Mouse (Mus musculus) G1E (cell line): ENCODE measurements around the gene Nek8.

Experiments
- CTCF ChIP-seq: IDR thresholded peaks from 2 replicates; pipeline ENCODE4 v1.5.1; 2012; ENCODE audit warnings: low read depth, low read length, inconsistent platforms, mixed read lengths
- GATA1 ChIP-seq: IDR thresholded peaks from 2 replicates; pipeline ENCODE4 v1.6.1; 2012; ENCODE audit warnings: borderline replicate concordance, low read length, inconsistent platforms, mixed read lengths
- POLR2AphosphoS5 ChIP-seq: IDR thresholded peaks from 2 replicates; pipeline ENCODE4 v1.6.1; 2012; ENCODE audit warnings: low read depth, low read length, inconsistent platforms; ENCODE audit not compliant: insufficient replicate concordance
- TAL1 ChIP-seq: conservative IDR thresholded peaks from 2 replicates; pipeline ENCODE4 v1.6.1; 2012; ENCODE audit warnings: low read depth, low read length, inconsistent platforms, mixed read lengths

- TF ChIP-seq CTCF, result no peak
- no peak for TF ChIP-seq GATA1
- TF ChIP-seq TAL1, result no peak
- TF ChIP-seq POLR2AphosphoS5, result no peak
Measured at GRCm38 (mm10) chr11:78165761-78166109, 10.7 kb downstream of the Nek8 start.
